Mouse (Mus musculus) midbrain, embryonic 13.5 days (tissue): Measurements from ENCODE around the gene Slc22a7. TPM values are rescaled to one million over a fixed set of nuclear protein-coding genes. Genes with fewer than 3 reads are reported as not detected.

Source experiments
- polyA plus RNA-seq: library from polyadenylated mRNA; unstranded; fragments of >200 nt; fragmentation: Nextera tagmentation; extraction: Ambion mirVana; gene quantifications from 2 replicates; pipeline ENCODE4 v1.2.1, GENCODE M21; 2015

The Slc22a7 gene
- polyA plus RNA-seq, 1 experiment from 2014 or later = not detected

Other genes with a start within 250 kb of the Slc22a7 start
- gene Polh, start 235.8 kb downstream of the Slc22a7 start, polyA plus RNA-seq = 9.4 and 10.1 TPM in 2 replicates
- 46.4 and 46.8 TPM in 2 replicates for gene Xpo5, start 235.7 kb downstream of the Slc22a7 start, polyA plus RNA-seq
- 92.8 and 99.0 TPM in 2 replicates for gene Polr1c, start 190.4 kb downstream of the Slc22a7 start, polyA plus RNA-seq
- 87.3 and 91.6 TPM in 2 replicates for gene Yipf3, start 190.4 kb downstream of the Slc22a7 start, polyA plus RNA-seq
- 7.5 and 8.2 TPM in 2 replicates for gene Lrrc73, start 184.9 kb downstream of the Slc22a7 start, polyA plus RNA-seq
- 31.3 and 37.2 TPM in 2 replicates for gene Tjap1, start 155.4 kb downstream of the Slc22a7 start, polyA plus RNA-seq
- 7.3 and 7.5 TPM in 2 replicates for gene Dlk2, start 141.0 kb downstream of the Slc22a7 start, polyA plus RNA-seq
- 9.1 and 9.8 TPM in 2 replicates for gene Abcc10, start 110.1 kb downstream of the Slc22a7 start, polyA plus RNA-seq
- 14.4 and 16.6 TPM in 2 replicates for gene Zfp318, start 54.7 kb downstream of the Slc22a7 start, polyA plus RNA-seq
- 2.1 TPM in 2 replicates for gene Crip3, start 9.5 kb downstream of the Slc22a7 start, polyA plus RNA-seq
- 4.6 and 5.0 TPM in 2 replicates for gene Ttbk1, start 49.2 kb upstream of the Slc22a7 start, polyA plus RNA-seq
- 31.6 and 32.4 TPM in 2 replicates for gene Dnph1, start 58.3 kb upstream of the Slc22a7 start, polyA plus RNA-seq
- gene Cul9, start 107.9 kb upstream of the Slc22a7 start, polyA plus RNA-seq = 18.7 and 20.3 TPM in 2 replicates
- gene Srf, start 117.7 kb upstream of the Slc22a7 start, polyA plus RNA-seq = 4.1 and 6.0 TPM in 2 replicates
- 33.4 and 37.5 TPM in 2 replicates for gene Ptk7, start 191.0 kb upstream of the Slc22a7 start, polyA plus RNA-seq
- 49.1 and 54.1 TPM in 2 replicates for gene Klc4, start 207.6 kb upstream of the Slc22a7 start, polyA plus RNA-seq
- gene Mrpl2, start 207.8 kb upstream of the Slc22a7 start, polyA plus RNA-seq = 75.1 and 89.5 TPM in 2 replicates
- 41.6 and 46.3 TPM in 2 replicates for gene Cul7, start 211.9 kb upstream of the Slc22a7 start, polyA plus RNA-seq
- 48.1 and 49.9 TPM in 2 replicates for gene Rrp36, start 235.9 kb upstream of the Slc22a7 start, polyA plus RNA-seq
- 237 and 241 TPM in 2 replicates for gene Mea1, start 240.3 kb upstream of the Slc22a7 start, polyA plus RNA-seq
- 152 TPM in 2 replicates for gene Klhdc3, start 242.5 kb upstream of the Slc22a7 start, polyA plus RNA-seq